Mouse (Mus musculus) limb, embryonic 13.5 days (tissue): ENCODE data around the gene Serpina6. TPM values are rescaled to one million over a fixed set of nuclear protein-coding genes. Genes with fewer than 3 reads are reported as not detected.

Experiments
- ATAC-seq: fragments of 200-750 bp; cut with Nextera tagmentation; 2 replicates; pipeline ENCODE4 v1.8.0; 2017; ENCODE audit warnings: low read depth, moderate number of reproducible peaks, moderate TSS enrichment; ENCODE audit not compliant: low FRiP score
- H3K27ac ChIP-seq: fragments of 300-500 bp; sonication (generic); 2 replicates; pipeline ENCODE4 v1.5.1; 2015; ENCODE audit warnings: inconsistent platforms, mild to moderate bottlenecking, moderate library complexity
- H3K27me3 ChIP-seq: fragments of 300-500 bp; sonication (generic); 2 replicates; pipeline ENCODE4 v1.6.1; 2015; ENCODE audit warnings: mild to moderate bottlenecking, inconsistent platforms
- H3K36me3 ChIP-seq: fragments of 300-500 bp; sonication (generic); 2 replicates; pipeline ENCODE4 v1.6.1; 2015; ENCODE audit warnings: inconsistent platforms, mild to moderate bottlenecking, moderate library complexity
- H3K4me1 ChIP-seq: fragments of 300-500 bp; sonication (generic); 2 replicates; pipeline ENCODE4 v1.6.1; 2015; ENCODE audit warnings: inconsistent platforms
- H3K4me2 ChIP-seq: fragments of 300-500 bp; sonication (generic); replicated peaks from 2 replicates; pipeline ENCODE4 v1.6.1; 2015; ENCODE audit warnings: inconsistent platforms, mild to moderate bottlenecking, moderate library complexity
- H3K4me3 ChIP-seq: fragments of 300-500 bp; sonication (generic); 2 replicates; pipeline ENCODE4 v1.5.1; 2015; ENCODE audit warnings: moderate library complexity, mild to moderate bottlenecking, inconsistent platforms
- H3K9ac ChIP-seq: fragments of 300-500 bp; sonication (generic); 2 replicates; pipeline ENCODE4 v1.6.1; 2015; ENCODE audit warnings: mild to moderate bottlenecking, inconsistent platforms
- H3K9me3 ChIP-seq: fragments of 300-500 bp; sonication (generic); 2 replicates; pipeline ENCODE4 v1.6.1; 2016; ENCODE audit warnings: inconsistent platforms
- WGBS: fragments of 180-500 bp; shearing (Covaris S2); methylation state at CpG from one replicate; pipeline ENCODE4 v1.1.7; 2015; 5-methylcytosine and 5-hydroxymethylcytosine counted together
- polyA plus RNA-seq: library from polyadenylated mRNA; unstranded; fragments of >200 nt; fragmentation: Nextera tagmentation; extraction: Ambion mirVana; gene quantifications from 2 replicates; pipeline ENCODE4 v1.2.1, GENCODE M21; 2015

Gene Serpina6
- polyA plus RNA-seq, 1 experiment from 2014 or later = 0.18 TPM

DNA sequence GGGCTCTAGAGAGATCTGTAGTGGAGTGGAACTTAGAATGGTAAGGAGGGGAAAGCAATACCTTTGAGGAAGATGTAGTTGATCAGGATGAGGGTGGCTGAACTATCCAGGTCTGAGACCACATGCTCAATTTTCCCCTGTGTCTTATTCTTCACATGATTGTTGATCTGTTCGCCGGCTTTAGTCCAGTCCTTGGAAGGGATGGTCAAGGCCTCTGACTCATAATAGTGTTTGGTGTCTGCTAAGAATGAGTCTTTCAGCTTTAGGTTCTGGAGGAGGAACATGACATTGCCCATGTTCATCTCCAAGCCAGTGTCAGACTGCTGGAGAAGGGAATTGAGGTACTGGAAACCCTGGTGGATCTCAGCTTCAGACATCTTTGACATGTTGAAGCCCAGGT, 3.2 kb downstream of the Serpina6 start:
- H3K27ac ChIP-seq = no peak overlapping the region
- H3K9ac ChIP-seq = no peak overlapping the region
- no peaks in the 10 kb centered on the region for H3K27me3 ChIP-seq
- ATAC-seq = no peak
- no peak overlapping the region for H3K4me2 ChIP-seq
- WGBS = 87% methylated on average over 2 of the region's 2 CpGs
- no peak overlapping the region for H3K4me3 ChIP-seq
- no peaks in the 10 kb centered on the region for H3K4me1 ChIP-seq
- no peaks in the 10 kb centered on the region for H3K36me3 ChIP-seq
- H3K9me3 ChIP-seq = peaks cover 8% of the 10 kb centered on the region; the same call in 1 of the 2 replicates

- H3K4me1 ChIP-seq = no peaks in the 10 kb centered on the region
- WGBS = 76% methylated on average over 2 of the region's 2 CpGs
- peaks cover 8% of the 10 kb centered on the region; the same call in 1 of the 2 replicates for H3K9me3 ChIP-seq
- no peak overlapping the region for H3K9ac ChIP-seq
- H3K36me3 ChIP-seq = no peaks in the 10 kb centered on the region
- H3K27ac ChIP-seq = no peak overlapping the region
- no peak overlapping the region for H3K4me2 ChIP-seq
- no peak overlapping the region for H3K4me3 ChIP-seq
- no peak for ATAC-seq
- no peaks in the 10 kb centered on the region for H3K27me3 ChIP-seq
These were observed 10.7 kb downstream of the Serpina6 start for GRCm38 (mm10) chr12:103646314-103646713.

DNA sequence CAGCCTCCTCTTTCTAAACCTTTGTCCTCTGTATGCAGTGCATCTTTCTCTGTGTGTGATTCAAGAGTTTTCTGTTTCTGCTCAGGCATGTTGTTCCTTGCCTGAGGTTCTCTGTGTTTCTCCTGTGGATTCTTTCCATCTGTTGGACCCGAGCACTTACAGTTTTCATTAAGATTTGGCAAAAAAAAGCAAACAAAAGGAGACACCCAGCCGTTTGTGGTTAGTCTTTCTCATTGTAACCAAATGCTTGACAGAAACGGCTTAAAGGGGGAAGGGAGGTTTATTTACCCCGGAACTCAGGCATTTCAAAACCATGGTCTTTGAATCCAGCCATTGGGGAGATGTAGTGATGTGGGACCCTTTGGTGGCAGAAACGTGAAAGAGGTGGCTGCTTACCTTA, 12.4 kb downstream of the Serpina6 start:
- H3K36me3 ChIP-seq = no peaks in the 10 kb centered on the region
- no peaks in the 10 kb centered on the region for H3K27me3 ChIP-seq
- H3K4me2 ChIP-seq = no peak overlapping the region
- H3K9me3 ChIP-seq = no peaks in the 10 kb centered on the region
- ATAC-seq = no peak
- no peaks in the 10 kb centered on the region for H3K4me1 ChIP-seq
- no peak overlapping the region for H3K27ac ChIP-seq
- 40% methylated on average over 5 of the region's 5 CpGs for WGBS
- no peak overlapping the region for H3K4me3 ChIP-seq
- H3K9ac ChIP-seq = no peak overlapping the region

DNA sequence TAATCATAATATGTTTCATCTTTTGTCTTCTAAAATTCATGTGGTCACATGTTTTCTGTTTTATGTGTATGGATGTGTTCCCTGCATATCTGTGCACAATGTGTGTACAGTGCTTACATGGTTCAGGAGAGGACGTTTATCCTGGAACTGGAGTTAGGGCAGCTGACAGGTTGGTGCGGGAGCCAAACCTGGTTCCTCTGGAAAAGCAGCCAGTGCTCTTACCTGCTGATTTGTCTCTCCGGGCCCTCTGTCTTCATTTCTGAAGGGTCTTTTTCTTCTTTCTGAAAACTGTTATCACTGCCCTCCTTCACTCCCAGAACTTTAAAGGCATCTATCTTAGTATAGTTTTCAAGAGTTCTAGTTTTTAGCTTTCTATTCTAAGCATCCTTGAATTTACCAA, 13.2 kb downstream of the Serpina6 start:
- no peak overlapping the region for H3K27ac ChIP-seq
- no peak overlapping the region for H3K4me2 ChIP-seq
- H3K9me3 ChIP-seq = no peaks in the 10 kb centered on the region
- no peak overlapping the region for H3K4me3 ChIP-seq
- no peak overlapping the region for H3K9ac ChIP-seq
- H3K36me3 ChIP-seq = no peaks in the 10 kb centered on the region
- ATAC-seq = no peak
- no peaks in the 10 kb centered on the region for H3K27me3 ChIP-seq
- no peaks in the 10 kb centered on the region for H3K4me1 ChIP-seq
- 81% methylated on average over 3 of the region's 3 CpGs for WGBS

DNA sequence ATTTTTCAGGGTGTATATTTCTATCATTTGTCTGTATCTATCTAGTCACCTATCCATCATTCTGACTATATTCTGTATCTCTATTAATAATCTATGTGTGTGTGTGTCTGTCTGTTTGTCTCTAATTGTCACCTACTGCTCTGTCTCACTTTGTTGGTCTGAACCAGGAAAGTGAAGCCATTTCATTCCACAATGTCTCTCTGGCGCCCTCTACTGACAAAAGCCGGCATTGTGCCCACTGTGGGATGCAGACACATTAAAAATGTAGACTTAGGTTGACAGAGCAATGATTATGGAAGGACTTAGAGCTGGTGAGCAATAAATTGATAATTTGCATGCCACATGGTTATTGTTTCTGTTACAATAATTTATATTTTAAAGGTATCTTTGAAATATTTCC, 13.7 kb downstream of the Serpina6 start:
- Histone ChIP-seq H3K4me3 (no peak overlapping the region), H3K36me3 (no peaks in the 10 kb centered on the region), H3K4me2 (no peak overlapping the region), H3K4me1 (no peaks in the 10 kb centered on the region), H3K27ac (no peak overlapping the region), H3K9me3 (no peaks in the 10 kb centered on the region), H3K27me3 (no peaks in the 10 kb centered on the region), H3K9ac (no peak overlapping the region)
- ATAC-seq = no peak
- 1% methylated on average over 2 of the region's 2 CpGs for WGBS

DNA sequence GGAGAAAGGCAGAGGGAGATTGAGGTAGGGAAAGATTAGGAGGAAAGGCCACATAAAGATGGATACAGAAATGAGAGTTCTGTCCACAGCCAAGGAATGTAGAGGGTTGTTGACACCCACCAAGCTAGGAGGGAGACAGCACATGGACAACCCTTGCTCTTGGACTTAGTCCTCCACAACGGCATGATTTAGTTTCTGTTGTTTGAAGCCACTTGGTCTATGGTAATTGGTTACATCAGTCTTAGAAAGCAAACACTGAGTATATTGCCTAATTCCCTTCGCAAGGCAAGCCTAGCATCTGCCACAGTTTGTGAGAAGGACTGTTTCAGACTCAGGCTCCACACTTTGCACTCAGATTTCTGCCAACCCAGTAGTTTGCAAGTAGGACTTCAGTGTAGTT, 21.2 kb downstream of the Serpina6 start:
- 83% methylated on average over 2 of the region's 2 CpGs for WGBS
- no peaks in the 10 kb centered on the region for H3K27me3 ChIP-seq
- H3K9me3 ChIP-seq = no peaks in the 10 kb centered on the region
- no peaks in the 10 kb centered on the region for H3K36me3 ChIP-seq
- no peak overlapping the region for H3K4me2 ChIP-seq
- H3K4me3 ChIP-seq = no peak overlapping the region
- H3K9ac ChIP-seq = no peak overlapping the region
- no peak overlapping the region for H3K27ac ChIP-seq
- no peak for ATAC-seq
- H3K4me1 ChIP-seq = no peaks in the 10 kb centered on the region

GRCm38 (mm10) chr12:103634430-103634829, 22.6 kb downstream of the Serpina6 start:
- no peak for ATAC-seq
- Histone ChIP-seq H3K9ac (no peak overlapping the region), H3K27me3 (no peaks in the 10 kb centered on the region), H3K4me1 (no peaks in the 10 kb centered on the region), H3K36me3 (no peaks in the 10 kb centered on the region), H3K27ac (no peak overlapping the region), H3K9me3 (no peaks in the 10 kb centered on the region), H3K4me3 (no peak overlapping the region), H3K4me2 (no peak overlapping the region)
- WGBS = 91% methylated on average over 2 of the region's 2 CpGs

DNA sequence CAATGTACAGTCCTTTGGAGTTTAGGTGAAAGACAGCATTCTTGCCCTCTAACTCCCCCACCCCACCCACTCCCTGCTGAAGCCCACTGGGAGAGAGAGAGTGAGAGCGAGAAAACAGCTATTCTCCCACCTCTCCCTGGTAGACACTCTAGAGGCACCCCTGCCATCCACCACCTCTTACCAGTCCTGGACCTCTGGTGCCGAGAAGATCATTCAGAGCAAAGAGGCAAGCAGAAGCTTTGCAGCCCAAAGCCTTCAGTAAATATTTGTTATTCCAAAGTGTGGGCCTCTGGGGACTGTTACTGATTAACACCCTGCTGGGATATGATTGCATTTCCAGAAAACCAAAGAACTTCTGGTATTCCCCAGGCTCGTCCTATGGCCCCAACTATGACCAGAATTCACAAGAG, 25.8 kb downstream of the Serpina6 start, which contains the start of gene Serpina10:
Gene Serpina10 (minus strand): TSS at position 242 of the 410 bp plus-strand sequence.
- WGBS = 47% methylated on average over 3 of the region's 3 CpGs
- Histone ChIP-seq H3K9ac (no peak within 1 kb of the TSS), H3K9me3 (no peaks in the 10 kb centered on the region), H3K4me1 (no peaks in the 10 kb centered on the region), H3K4me3 (no peak within 1 kb of the TSS), H3K27ac (no peak within 1 kb of the TSS), H3K36me3 (no peaks in the 10 kb centered on the region), H3K4me2 (no peak within 1 kb of the TSS), H3K27me3 (no peaks in the 10 kb centered on the region)
- ATAC-seq = no peak

DNA sequence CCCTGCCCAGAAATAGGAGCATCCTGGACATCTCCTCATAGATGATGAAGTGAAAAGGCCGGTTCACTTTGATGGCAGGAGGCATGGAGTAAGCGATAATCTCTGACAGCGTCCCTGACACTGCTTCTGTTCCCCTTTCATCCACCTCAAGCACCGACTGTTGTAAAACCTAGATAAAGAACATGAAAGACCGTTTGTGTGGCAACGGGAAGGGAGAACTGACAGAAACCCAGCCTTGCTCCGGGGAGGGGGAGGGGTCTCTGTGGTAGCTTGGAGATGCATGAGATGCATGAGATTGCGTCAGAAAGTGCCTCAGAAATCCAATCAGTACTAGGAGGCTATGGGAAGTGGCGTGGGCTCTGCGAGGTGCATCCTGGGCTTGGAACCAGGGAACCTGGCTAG, 40.2 kb downstream of the Serpina6 start:
- ATAC-seq = no peak
- Histone ChIP-seq H3K4me2 (no peak overlapping the region), H3K4me1 (no peaks in the 10 kb centered on the region), H3K36me3 (no peaks in the 10 kb centered on the region), H3K27me3 (no peaks in the 10 kb centered on the region), H3K9ac (no peak overlapping the region), H3K27ac (no peak overlapping the region), H3K4me3 (no peak overlapping the region), H3K9me3 (no peaks in the 10 kb centered on the region)
- WGBS = 75% methylated on average over 10 of the region's 10 CpGs

DNA sequence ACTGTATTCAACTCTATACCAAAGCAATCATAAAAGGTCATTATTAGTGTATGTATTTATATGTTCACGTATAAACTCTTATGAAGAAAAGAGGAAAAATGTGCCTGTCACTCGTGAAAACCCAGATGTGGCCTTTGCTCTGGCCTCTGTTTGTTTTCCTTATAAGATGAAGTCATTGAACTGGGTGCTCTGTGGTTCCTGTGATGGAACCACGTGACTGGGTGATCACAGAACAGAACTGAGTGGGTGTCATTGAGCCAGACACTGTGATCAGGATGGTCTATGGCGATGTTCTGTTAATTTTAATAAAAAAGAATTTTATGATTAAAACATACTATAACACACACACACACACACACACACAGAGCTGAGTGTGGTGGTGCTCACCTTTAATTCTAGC, 41.3 kb downstream of the Serpina6 start:
- no peak overlapping the region for H3K4me2 ChIP-seq
- no peak overlapping the region for H3K9ac ChIP-seq
- no peaks in the 10 kb centered on the region for H3K4me1 ChIP-seq
- no peak overlapping the region for H3K27ac ChIP-seq
- no peaks in the 10 kb centered on the region for H3K27me3 ChIP-seq
- H3K36me3 ChIP-seq = no peaks in the 10 kb centered on the region
- no peak for ATAC-seq
- no peaks in the 10 kb centered on the region for H3K9me3 ChIP-seq
- H3K4me3 ChIP-seq = no peak overlapping the region
- 79% methylated on average over 4 of the region's 4 CpGs for whole genome bisulfite sequencing

DNA sequence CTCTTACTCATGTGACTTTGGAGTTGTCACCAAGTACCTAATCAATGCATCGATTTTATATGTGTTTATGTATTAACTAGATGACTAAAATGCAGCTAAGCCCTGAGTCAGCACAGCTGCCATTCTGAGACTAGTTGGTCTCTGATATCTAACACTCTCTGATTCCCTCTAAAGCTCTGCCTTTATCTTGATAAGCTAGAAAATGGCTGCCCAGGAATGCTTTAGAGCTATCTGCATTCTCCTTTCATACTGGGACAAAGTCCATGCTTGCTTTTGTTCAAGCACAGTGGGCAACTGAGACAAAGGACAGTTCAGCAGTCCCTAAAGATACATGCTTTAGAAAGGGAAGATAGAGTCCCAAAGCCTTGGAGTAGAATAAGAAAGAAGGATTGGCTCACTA, 41.9 kb downstream of the Serpina6 start:
- Histone ChIP-seq H3K9me3 (no peaks in the 10 kb centered on the region), H3K36me3 (no peaks in the 10 kb centered on the region), H3K4me2 (no peak overlapping the region), H3K27ac (no peak overlapping the region), H3K27me3 (no peaks in the 10 kb centered on the region), H3K4me1 (no peaks in the 10 kb centered on the region), H3K9ac (no peak overlapping the region), H3K4me3 (no peak overlapping the region)
- WGBS = 83% methylated on average over 1 of the region's 1 CpGs
- no peak for ATAC-seq

- Histone ChIP-seq H3K36me3 (no peaks in the 10 kb centered on the region), H3K9me3 (no peaks in the 10 kb centered on the region), H3K27ac (no peak overlapping the region), H3K9ac (no peak overlapping the region), H3K4me3 (no peak overlapping the region), H3K4me1 (no peaks in the 10 kb centered on the region), H3K27me3 (no peaks in the 10 kb centered on the region), H3K4me2 (no peak overlapping the region)
- 46% methylated on average over 3 of the region's 3 CpGs for WGBS
- ATAC-seq = no peak
These were observed 55.2 kb downstream of the Serpina6 start for GRCm38 (mm10) chr12:103601839-103602238.

DNA sequence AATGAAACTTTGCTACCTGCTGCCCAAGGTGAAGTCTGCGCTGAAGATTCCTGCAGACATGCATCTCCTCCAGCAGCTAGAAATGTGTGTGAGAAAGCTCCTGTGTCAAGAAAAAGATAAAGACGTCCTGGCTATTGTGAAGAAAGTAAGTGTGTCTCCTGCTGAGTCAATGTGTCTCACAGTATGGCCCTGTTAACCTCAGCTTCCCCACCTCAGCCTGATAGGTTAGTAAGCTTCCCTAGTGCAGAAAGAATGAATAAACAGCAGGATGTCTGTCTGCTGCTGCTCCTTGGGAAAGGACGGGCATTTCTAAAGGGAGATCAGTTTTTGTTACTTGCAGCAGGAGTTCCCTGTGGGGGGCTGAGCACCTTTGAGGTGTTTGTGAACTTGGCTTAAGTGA, 56.6 kb downstream of the Serpina6 start:
- H3K27ac ChIP-seq = no peak overlapping the region
- no peaks in the 10 kb centered on the region for H3K36me3 ChIP-seq
- no peaks in the 10 kb centered on the region for H3K27me3 ChIP-seq
- no peak overlapping the region for H3K9ac ChIP-seq
- no peak overlapping the region for H3K4me3 ChIP-seq
- H3K4me2 ChIP-seq = no peak overlapping the region
- 46% methylated on average over 3 of the region's 3 CpGs for WGBS
- ATAC-seq = no peak
- no peaks in the 10 kb centered on the region for H3K9me3 ChIP-seq
- no peaks in the 10 kb centered on the region for H3K4me1 ChIP-seq
